Mouse (Mus musculus) embryonic facial prominence, embryonic 11.5 days (tissue): ENCODE measurements around the gene Nprl3. TPM values are rescaled to one million over a fixed set of nuclear protein-coding genes. Genes with fewer than 3 reads are reported as not detected.

Source experiments
- ATAC-seq: fragments of 200-750 bp; cut with Nextera tagmentation; replicated peaks from 2 replicates; pipeline ENCODE4 v1.8.0; 2017; ENCODE audit warnings: low read depth; ENCODE audit not compliant: insufficient number of reproducible peaks, low FRiP score, low TSS enrichment
- DNase-seq: peaks from one replicate; pipeline ENCODE4 v3.0.0-alpha.2; 2015; ENCODE audit warnings: low spot score
- H3K27ac ChIP-seq: fragments of 300-500 bp; sonication (generic); replicated peaks from 2 replicates; pipeline ENCODE4 v1.5.1; 2014; ENCODE audit warnings: mild to moderate bottlenecking, low read depth, low read length, control low read depth
- H3K27me3 ChIP-seq: fragments of 300-500 bp; sonication (generic); 2 replicates; pipeline ENCODE4 v1.6.1; 2014; ENCODE audit warnings: mild to moderate bottlenecking, low read length, moderate library complexity, mixed read lengths; ENCODE audit not compliant: control insufficient read depth, insufficient read depth
- H3K36me3 ChIP-seq: fragments of 300-500 bp; sonication (generic); replicated peaks from 2 replicates; pipeline ENCODE4 v1.6.1; 2014; ENCODE audit warnings: low read depth, mild to moderate bottlenecking, low read length, moderate library complexity, mixed read lengths; ENCODE audit not compliant: control insufficient read depth, insufficient read depth
- H3K4me1 ChIP-seq: fragments of 300-500 bp; sonication (generic); 2 replicates; pipeline ENCODE4 v1.6.1; 2014; ENCODE audit warnings: low read length, mixed read lengths; ENCODE audit not compliant: control insufficient read depth, insufficient read depth
- H3K4me2 ChIP-seq: fragments of 300-500 bp; sonication (generic); 2 replicates; pipeline ENCODE4 v1.6.1; 2014; ENCODE audit warnings: low read depth, mild to moderate bottlenecking, control low read depth, low read length, moderate library complexity
- H3K4me3 ChIP-seq: fragments of 300-500 bp; sonication (generic); 2 replicates; pipeline ENCODE4 v1.5.1; 2014; ENCODE audit warnings: low read depth, low read length, control low read depth
- H3K9ac ChIP-seq: fragments of 300-500 bp; sonication (generic); replicated peaks from 2 replicates; pipeline ENCODE4 v1.6.1; 2014; ENCODE audit warnings: mild to moderate bottlenecking, control low read depth, low read length
- H3K9me3 ChIP-seq: fragments of 300-500 bp; sonication (generic); replicated peaks from 2 replicates; pipeline ENCODE4 v1.6.1; 2016; ENCODE audit warnings: mild to moderate bottlenecking, low read length, inconsistent platforms, mixed read lengths; ENCODE audit not compliant: control insufficient read depth
- WGBS: fragments of 180-500 bp; shearing (Covaris S2); extraction: QIAGEN DNeasy Blood & Tissue Kit; methylation state at CpG from one replicate; pipeline ENCODE4 v1.1.7; 2014; 5-methylcytosine and 5-hydroxymethylcytosine counted together
- polyA plus RNA-seq: library from polyadenylated mRNA; unstranded; fragments of >200 nt; fragmentation: Nextera tagmentation; extraction: Ambion mirVana; gene quantifications from 2 replicates; pipeline ENCODE4 v1.2.1, GENCODE M21; 2014

The Nprl3 gene
- polyA plus RNA-seq, 1 experiment from 2014 or later, result 28.7 TPM

- H3K27me3 ChIP-seq, result no peaks in the 10 kb centered on the region
- H3K4me1 ChIP-seq, result no peaks in the 10 kb centered on the region
- no peak for ATAC-seq
- no peaks in the 10 kb centered on the region for H3K9me3 ChIP-seq
- no peaks in the 10 kb centered on the region for H3K36me3 ChIP-seq
- no peak for DNase-seq
- WGBS, result 76% methylated on average over 10 of the region's 10 CpGs
- H3K4me3 ChIP-seq, result no peak within 1 kb of the TSS
- H3K4me2 ChIP-seq, result no peak within 1 kb of the TSS
- no peak within 1 kb of the TSS for H3K27ac ChIP-seq
- H3K9ac ChIP-seq, result no peak within 1 kb of the TSS
Measured at GRCm38 (mm10) chr11:32200075-32200601, 67.4 kb downstream of the Nprl3 start, which contains the start of gene Il9r. Gene Il9r (minus strand): TSS chr11:32200279.

GRCm38 (mm10) chr11:32199230-32199629 is 68.3 kb downstream of the Nprl3 start:
- ATAC-seq (no peak), DNase-seq (no peak)
- Histone ChIP-seq H3K27me3 (no peaks in the 10 kb centered on the region), H3K4me3 (no peak overlapping the region), H3K4me1 (no peaks in the 10 kb centered on the region), H3K36me3 (no peaks in the 10 kb centered on the region), H3K9ac (no peak overlapping the region), H3K4me2 (no peak overlapping the region), H3K9me3 (no peaks in the 10 kb centered on the region), H3K27ac (no peak overlapping the region)
- 37% methylated on average over 5 of the region's 6 CpGs for WGBS

- DNase-seq (no peak), ATAC-seq (0 out of 2 replicates have a peak, but pooled peaks have one; percentile 31)
- H3K9me3 ChIP-seq, result no peaks in the 10 kb centered on the region
- H3K4me2 ChIP-seq, result no peak overlapping the region
- H3K4me3 ChIP-seq, result no peak overlapping the region
- WGBS, result 66% methylated on average over 14 of the region's 14 CpGs
- H3K27ac ChIP-seq, result no peak overlapping the region
- H3K27me3 ChIP-seq, result no peaks in the 10 kb centered on the region
- no peaks in the 10 kb centered on the region; the same call in 1 of the 2 replicates for H3K4me1 ChIP-seq
- no peak overlapping the region for H3K9ac ChIP-seq
- H3K36me3 ChIP-seq, result no peaks in the 10 kb centered on the region
Measured at GRCm38 (mm10) chr11:32198256-32198955, 69.1 kb downstream of the Nprl3 start.

- no peaks in the 10 kb centered on the region for H3K27me3 ChIP-seq
- DNase-seq (no peak), ATAC-seq (no peak)
- H3K9ac ChIP-seq, result no peak overlapping the region
- H3K4me2 ChIP-seq, result no peak overlapping the region
- no peak overlapping the region for H3K4me3 ChIP-seq
- 57% methylated on average over 3 of the region's 3 CpGs for WGBS
- no peaks in the 10 kb centered on the region for H3K9me3 ChIP-seq
- H3K36me3 ChIP-seq, result no peaks in the 10 kb centered on the region
- no peak overlapping the region for H3K27ac ChIP-seq
- H3K4me1 ChIP-seq, result no peaks in the 10 kb centered on the region; the same call in 1 of the 2 replicates
Measured at GRCm38 (mm10) chr11:32197766-32198165, 69.7 kb downstream of the Nprl3 start.

GRCm38 (mm10) chr11:32196727-32197126 is 70.8 kb downstream of the Nprl3 start:
- DNase-seq (no peak), ATAC-seq (no peak)
- WGBS, result 77% methylated on average over 6 of the region's 6 CpGs
- no peak overlapping the region for H3K4me3 ChIP-seq
- H3K27ac ChIP-seq, result no peak overlapping the region
- H3K4me2 ChIP-seq, result no peak overlapping the region
- no peaks in the 10 kb centered on the region for H3K36me3 ChIP-seq
- H3K9me3 ChIP-seq, result no peaks in the 10 kb centered on the region
- no peaks in the 10 kb centered on the region for H3K27me3 ChIP-seq
- no peaks in the 10 kb centered on the region; the same call in 1 of the 2 replicates for H3K4me1 ChIP-seq
- H3K9ac ChIP-seq, result no peak overlapping the region

GRCm38 (mm10) chr11:32195867-32196540 is 71.5 kb downstream of the Nprl3 start:
- H3K9ac ChIP-seq, result no peak overlapping the region
- H3K36me3 ChIP-seq, result no peaks in the 10 kb centered on the region
- ATAC-seq (no peak), DNase-seq (no peak)
- H3K27ac ChIP-seq, result no peak overlapping the region
- H3K9me3 ChIP-seq, result no peaks in the 10 kb centered on the region
- WGBS, result 20% methylated on average over 11 of the region's 11 CpGs
- no peak overlapping the region for H3K4me2 ChIP-seq
- H3K27me3 ChIP-seq, result no peaks in the 10 kb centered on the region
- no peaks in the 10 kb centered on the region; the same call in 1 of the 2 replicates for H3K4me1 ChIP-seq
- H3K4me3 ChIP-seq, result no peak overlapping the region

- no peak overlapping the region for H3K27ac ChIP-seq
- no peaks in the 10 kb centered on the region for H3K27me3 ChIP-seq
- no peaks in the 10 kb centered on the region for H3K9me3 ChIP-seq
- no peak overlapping the region for H3K4me2 ChIP-seq
- H3K4me1 ChIP-seq, result no peaks in the 10 kb centered on the region; the same call in 1 of the 2 replicates
- WGBS, result 89% methylated on average over 5 of the region's 5 CpGs
- DNase-seq (no peak), ATAC-seq (no peak)
- no peak overlapping the region for H3K4me3 ChIP-seq
- H3K9ac ChIP-seq, result no peak overlapping the region
- H3K36me3 ChIP-seq, result no peaks in the 10 kb centered on the region
Measured at GRCm38 (mm10) chr11:32194626-32195025, 72.9 kb downstream of the Nprl3 start.

GRCm38 (mm10) chr11:32194086-32194485 is 73.4 kb downstream of the Nprl3 start:
- Histone ChIP-seq H3K9ac (no peak overlapping the region), H3K27me3 (no peaks in the 10 kb centered on the region), H3K4me1 (no peaks in the 10 kb centered on the region; the same call in 1 of the 2 replicates), H3K36me3 (no peaks in the 10 kb centered on the region), H3K9me3 (no peaks in the 10 kb centered on the region), H3K4me3 (no peak overlapping the region), H3K27ac (no peak overlapping the region), H3K4me2 (no peak overlapping the region)
- DNase-seq (no peak), ATAC-seq (no peak)
- 70% methylated on average over 10 of the region's 10 CpGs for WGBS
